Mouse (Mus musculus): ENCODE measurements at regions not wholly inside any gene's neighbourhood (a gene's known extent, or its start where the extent isn't known, plus 50 kb on each side); places are given as distances from the start of the nearest gene placed in this dataset.
A peak's percentile ranks its signal among the peaks of the same experiment; 100 is the strongest.
"Not testable (repeated sequence)": the region's sequence is repeated elsewhere in the genome, so short reads cannot be mapped to it uniquely, and the experiment has no call there.

DNA sequence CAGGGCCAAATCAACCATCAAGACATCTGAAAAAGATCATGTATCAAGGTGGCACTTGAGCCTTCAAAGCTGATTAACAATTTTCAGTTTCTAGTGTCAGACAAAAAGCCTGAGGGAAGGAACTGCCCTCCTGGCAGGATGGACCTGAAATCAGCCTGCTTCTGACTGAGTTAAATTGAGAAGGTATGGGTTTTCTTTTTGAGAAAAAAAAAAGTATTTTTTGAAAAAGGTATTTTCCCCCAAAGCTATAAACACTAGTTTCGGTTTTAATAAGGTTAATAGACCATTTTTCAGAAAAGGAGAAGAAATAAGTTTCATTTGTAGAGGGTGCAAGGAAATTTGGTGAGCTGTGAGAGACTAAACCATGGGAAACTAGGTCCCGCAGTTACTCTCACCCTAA, 124.6 kb upstream of the Mrpl21 start:
- DNase-seq: not testable (repeated sequence)

DNA sequence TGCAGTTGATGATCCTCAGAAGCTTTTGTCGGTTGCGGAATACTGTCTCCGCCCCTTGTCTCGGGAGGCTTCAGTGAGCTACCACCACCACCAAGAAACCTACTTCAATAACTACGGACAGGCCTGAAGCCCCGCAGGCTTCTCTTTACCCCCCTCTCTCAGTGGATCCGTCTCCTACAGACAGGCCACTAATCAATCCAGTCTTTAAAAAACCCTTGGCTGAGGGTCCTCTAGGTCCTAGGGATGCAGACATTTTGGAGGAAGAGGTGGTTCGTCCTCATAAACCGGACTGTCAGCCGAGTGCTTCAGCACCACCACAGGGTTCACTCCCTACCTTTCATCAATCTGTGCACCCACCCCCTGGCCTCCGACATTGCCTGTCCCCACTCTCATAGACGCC, 123.4 kb upstream of the Mrpl21 start:
- no peak for DNase-seq

DNA sequence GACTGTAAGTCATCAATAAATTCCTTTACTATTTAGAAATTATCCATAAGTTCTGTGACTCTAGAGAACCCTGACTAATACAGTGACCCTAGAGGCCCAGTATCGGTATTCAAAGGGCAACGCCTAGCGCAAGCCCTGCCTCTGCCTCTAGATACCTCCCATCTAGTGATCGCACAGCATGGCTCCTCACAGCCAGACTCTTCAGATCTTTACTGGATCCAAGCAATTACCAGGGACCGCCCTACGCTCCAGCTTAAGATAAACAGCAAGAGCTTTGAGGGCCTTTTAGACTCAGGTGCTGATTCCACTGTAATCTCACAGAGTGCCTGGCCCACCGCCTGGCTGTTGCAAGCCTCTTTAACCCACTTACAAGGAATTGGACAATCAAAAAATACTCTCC, 115.0 kb upstream of the Mrpl21 start:
- DNase-seq: no peak

DNA sequence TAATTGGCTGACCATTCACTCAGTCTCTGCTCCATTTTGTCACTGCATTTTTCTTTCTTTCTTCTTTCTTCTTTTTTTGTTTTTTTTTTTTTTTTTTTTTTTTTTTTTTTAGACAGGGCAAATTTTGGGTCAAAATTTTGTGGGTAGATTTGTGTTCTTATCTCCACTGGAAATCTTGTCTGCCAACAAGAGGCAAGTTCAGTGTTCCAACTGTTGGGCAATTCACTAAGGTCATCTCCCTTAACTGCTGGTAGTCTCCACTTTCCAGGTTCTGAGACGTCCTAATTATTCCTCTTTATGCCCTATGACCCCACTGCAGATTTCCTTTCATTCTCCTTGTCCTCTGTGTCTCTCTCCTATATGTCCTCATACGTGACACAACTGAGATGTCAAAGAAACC, 100.1 kb upstream of the Mrpl21 start:
- DNase-seq: no peak

DNA sequence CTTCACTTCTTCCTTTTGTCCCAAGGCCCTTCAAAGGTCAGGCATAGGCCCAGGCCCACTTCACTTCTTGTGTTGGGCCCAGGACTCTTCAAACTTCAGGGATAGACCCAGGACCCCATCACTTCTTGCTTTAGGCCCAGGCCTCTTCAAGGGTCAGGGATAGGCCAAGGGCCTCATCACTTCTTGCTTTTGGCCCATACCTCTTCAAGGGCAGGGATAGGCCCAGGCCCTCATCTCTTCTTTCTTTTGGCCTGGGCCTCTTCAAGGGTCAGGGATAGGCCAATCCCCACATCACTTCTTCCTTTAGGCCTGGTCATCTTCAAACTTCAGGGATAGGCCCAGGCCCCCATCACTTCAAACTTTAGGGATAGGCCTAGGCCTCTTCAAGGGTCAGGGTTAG, 90.1 kb upstream of the Mrpl21 start:
- no peak for DNase-seq

DNA sequence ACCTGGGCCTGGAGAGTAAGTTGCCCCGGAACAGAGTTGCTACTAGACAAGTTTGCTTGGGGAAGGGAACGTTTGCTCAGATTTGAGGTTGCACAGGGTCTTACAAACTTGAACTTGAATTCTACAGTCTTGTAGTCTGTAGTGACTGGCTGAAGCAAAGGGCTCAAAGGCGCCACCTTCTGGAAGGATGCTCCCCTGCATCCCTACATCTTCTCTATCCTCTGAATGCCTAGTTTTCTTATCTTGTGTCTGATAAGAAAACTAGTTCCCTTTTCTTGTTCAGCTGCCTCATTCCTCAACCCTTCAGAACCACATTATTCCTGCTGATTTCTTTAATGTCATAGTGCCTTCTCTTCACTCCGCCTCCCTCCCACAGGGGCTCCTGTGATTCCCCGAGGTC, 78.2 kb upstream of the Mrpl21 start:
- peak; percentile 27 for DNase-seq

DNA sequence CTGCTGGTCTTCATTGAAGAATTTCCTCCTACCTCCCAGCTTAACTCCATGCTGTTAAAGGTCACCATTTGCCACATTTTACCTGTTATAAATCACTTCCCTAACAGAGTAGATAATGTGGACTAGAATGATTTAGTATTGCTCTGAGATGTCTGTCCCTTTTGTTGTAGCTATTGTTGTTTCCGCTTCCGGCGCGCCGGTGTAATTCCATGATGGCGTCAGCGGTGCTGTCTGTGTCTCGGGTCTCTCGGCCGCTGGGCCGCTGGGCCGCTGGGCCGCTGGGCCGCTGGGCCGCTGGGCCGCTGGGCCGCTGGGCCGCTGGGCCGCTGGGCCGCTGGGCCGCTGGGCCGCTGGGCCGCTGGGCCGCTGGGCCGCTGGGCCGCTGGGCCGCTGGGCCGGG, 77.3 kb upstream of the Mrpl21 start:
- not testable (repeated sequence) for DNase-seq

DNA sequence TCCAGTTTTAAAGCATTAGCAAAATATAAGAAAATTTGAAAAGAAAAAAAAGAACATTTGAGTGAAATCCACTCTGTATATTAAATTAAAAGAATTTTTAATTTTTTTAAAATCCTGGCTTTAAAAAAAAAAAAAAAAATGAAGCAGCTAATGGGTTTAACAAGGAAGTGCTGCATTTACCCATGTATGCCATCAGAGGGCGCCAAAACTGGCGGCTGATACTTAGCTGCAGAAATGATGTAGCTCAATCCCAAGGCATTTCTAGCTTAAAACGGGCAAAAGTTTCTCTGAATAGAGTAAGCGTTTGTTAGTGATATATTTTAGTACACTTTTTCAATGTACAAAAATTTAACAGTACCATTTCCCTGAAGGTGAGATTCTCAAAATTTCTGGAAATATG, 74.4 kb upstream of the Mrpl21 start:
- peak; percentile 33 for DNase-seq
